Mouse (Mus musculus) spleen, postnatal 4 days (tissue): Measurements from ENCODE around the gene Chil1.

Experiments
- DNase-seq, 2 experiments: peaks; one replicate each; pipeline ENCODE4 v3.0.0; 2022; ENCODE audit warnings: low spot score in 2 of 2

Chil1 gene

DNA sequence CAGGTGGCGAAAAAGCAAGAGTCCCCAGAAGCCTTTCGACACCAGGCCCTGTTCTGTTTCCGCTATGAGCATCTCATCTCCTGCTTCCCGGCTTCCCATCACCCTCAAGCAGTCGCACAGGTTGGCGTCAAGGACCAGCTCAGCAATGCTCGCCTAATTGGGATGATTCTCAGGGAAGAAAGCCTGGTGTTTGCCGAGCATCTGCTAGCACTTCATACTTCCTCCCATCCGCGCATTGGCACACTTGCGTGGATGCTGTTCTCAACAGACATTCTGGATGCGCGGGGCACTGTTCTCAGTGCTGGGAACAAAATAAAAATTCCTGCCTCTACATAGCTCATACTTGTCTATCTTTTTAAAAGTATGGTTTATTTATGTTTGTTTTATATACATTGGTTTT lies 22.3 kb downstream of the Chil1 start:
- no peak for DNase-seq

DNA sequence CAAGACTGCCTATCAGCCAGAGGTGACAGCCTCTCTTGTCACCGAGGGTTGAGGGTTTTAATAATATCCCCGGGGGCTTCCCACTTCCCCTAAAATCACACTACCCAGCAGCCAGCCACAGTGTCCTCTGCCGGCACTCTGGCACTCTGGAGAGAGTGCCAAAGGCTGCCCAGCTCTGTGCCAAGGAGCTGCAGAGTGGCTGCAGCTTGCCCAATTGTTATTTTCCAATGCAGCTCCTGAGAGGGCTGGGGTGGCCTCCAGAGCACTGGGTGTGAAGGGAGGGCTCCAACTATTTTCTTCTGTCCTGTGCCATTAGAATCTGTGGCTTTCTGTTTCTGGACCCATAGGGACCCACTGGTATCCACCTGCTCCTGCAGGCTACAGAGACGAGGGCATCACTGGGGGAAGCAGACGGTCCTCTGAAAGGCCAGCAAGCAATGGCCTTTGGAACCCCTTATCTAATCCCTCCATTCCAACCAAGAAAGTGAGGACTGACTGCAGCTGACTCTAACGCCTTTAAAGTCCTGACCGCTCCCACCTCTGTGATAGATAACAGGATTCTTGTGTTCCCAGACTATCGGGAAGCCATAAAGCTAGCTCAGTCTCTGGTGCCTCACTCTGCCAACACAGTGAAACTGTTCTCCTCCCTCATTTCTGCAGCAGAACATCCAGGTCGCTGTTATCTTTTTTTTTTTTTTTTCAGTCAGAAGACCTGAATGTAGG lies 23.5 kb downstream of the Chil1 start:
- DNase-seq: no peak

DNA sequence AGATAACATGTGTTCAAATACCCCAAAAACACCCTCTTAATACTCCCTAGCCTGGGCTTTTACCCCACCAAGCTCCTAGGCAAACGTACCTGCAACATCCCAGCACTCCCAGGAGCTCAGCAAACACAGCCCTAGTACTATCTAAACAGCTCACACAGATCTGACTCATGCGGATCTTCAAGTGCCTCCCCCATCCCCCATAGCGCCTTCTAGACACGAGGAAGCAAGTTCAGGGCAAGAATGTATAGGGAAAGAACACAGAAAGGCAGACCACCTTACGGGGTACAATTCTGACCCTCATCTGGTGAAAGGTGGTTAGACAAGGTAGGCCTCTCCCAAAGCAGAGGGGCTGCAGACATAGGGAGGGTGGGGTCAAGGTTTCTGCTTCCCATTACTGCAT lies 24.1 kb downstream of the Chil1 start:
- no peak for DNase-seq

DNA sequence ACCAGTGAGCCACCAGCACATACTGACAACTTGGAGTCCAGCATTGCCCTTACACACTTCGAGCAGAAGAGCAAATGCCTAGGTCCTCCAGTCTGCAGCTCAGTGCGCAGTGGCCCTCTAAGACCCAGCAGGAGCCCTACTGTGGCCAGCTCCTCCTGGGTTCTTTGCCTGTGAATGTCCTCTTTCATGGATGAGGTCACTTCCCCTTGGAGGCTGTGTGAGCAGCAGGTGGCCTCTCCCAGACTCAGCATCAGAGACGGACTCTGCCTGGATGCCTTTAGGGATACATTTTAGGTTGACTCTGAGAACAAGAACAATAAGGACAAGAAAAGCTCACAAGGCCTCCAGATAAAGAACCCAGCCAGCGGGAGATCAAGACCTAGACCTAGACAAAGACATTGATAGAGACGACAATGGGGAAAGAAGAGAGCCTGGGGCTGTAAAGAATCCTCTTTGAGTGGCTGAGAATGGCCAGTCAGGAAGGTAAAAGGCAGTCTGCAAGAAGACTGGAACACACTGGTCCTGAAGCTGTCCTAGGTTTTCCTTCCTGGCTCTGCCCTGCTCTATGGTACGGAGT lies 28.3 kb downstream of the Chil1 start:
- no peak for DNase-seq

DNA sequence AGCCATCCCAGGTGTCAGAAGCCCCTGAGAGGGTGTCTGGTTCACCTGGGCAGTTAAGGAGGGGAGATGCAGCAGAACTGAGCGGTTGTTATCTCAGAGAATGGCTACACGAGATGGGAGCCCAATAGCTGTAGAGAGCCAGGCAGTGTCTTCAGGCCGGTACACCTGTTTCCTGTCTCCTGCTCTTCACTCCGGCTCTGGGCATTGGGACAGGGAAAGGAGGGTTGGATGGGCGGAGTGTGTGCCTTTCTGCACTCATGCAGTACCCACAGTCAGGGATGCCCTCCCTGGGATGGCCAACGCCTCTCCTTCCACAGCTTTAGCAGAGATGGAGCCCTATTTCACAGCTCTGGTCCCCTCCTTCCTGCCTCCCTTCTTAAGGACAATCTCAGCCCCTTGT lies 29.1 kb downstream of the Chil1 start:
- no peak for DNase-seq

DNA sequence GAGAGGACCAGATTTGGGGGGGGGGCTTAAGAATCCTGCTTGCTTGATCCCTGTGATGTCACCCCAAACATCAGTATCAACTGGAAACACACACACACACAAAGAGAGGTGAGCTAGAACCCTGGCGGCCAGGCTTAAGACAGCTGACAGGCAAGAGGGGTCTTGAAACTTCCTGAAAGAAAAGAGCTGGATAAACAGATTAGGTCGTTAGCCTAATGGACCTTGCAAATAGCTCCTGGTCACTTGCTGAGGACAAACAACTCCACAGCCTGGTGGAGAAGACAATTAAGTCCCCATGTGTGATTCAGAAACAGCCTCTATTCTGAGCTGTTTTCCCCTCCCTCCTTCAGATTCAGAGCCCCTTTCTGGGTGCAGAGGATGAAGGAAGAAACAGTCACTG lies 29.7 kb downstream of the Chil1 start:
- no peak for DNase-seq

DNA sequence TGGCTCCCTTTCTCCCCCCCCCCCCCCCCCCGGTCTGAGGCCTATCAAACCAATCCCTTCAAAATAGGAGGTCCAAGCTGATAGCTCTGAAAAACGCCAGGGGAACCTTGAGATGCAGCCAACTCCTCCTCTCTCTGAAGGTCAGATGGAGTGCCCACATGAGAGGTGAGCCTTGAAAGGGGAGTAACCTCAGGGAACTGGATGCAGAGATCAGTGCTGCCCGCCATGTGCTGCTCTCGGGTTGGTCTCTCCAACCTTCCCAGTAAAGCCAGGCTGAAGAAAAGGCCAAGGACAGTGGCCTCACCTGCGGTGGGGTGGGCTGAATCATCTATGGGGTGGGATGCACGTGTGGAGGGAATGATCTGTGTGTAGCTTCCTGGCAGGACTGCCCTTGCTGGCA lies 30.4 kb downstream of the Chil1 start:
- no peak for DNase-seq

DNA sequence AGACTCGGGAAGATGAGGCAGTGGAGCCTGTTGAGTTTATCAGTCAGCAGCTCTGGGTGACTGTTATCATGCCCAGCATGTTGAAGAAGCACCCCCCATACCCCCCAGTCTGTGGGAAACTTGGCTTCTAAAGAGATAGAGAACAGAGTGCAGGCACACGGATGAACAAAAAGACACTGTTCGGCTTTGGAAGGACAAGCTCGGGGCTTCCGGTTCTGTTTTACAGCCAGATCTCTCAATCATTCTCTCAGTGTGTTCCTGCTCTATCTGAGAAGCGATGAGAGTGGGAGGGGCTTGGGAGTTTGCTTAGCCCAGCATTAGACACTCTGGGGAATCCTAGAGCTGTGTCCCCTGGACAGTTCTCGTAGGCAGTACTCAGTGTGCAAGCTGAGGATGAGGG lies 31.4 kb downstream of the Chil1 start:
- DNase-seq: no peak

DNA sequence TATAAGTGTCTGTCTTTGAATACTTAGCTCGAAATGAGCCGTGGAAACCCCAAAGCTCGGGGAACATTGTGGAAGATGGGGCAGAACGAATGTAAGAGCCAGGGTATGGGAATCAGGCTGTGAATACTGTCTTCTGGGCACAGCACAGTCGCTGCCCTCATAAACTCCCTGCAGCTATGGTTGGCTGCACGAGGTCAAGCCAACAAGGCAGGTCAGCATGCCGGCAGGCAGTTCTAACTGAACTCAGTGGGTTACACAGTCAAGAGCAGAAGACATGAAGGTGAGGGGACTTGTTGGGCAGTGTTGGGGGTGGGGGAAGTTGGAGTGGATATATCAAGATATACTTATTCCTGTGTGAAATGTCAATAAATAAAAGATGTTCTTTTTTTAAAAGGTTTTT lies 33.1 kb downstream of the Chil1 start:
- no peak for DNase-seq

DNA sequence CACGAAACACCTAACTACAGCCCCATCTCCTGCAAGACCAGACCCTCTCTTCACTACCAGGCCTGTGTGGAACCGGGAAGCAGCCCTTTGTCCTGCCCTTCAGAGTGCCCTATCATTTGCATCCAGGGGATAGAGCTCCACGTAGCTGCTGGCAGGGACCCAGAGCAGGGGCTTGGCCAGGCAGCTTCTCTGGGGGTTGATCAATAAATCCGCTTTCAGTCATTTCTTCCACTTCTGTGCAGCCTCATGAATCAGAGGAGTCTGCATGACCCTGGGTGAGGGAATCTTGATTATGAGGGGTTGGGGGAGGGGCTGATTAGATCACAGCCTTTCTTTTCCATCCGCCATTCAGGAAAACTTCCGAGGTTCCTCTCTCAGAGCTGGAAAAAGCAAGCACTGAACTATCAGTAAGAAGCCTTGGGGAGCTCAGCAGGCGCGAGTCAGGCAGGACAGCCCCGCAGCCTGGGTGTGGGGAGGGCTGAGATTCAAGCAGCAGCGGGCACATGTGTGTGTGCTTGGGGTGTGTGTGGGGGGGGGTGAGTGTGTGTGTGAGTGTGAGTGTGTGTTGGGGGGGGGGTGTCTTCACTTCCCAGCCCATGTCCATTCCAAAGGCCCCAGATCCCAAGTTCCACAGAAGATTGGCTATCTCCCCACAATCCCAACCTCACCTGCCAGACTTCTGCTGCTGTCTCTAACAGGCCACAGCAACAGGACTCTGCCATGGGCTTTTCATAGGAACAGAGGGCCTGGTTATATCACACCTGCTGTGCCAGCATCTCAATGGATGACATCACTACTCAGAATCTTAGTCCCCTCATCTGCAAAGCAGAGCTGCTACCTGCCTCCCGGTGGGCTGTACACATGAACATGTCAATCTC lies 34.0 kb downstream of the Chil1 start:
- DNase-seq: no peak

DNA sequence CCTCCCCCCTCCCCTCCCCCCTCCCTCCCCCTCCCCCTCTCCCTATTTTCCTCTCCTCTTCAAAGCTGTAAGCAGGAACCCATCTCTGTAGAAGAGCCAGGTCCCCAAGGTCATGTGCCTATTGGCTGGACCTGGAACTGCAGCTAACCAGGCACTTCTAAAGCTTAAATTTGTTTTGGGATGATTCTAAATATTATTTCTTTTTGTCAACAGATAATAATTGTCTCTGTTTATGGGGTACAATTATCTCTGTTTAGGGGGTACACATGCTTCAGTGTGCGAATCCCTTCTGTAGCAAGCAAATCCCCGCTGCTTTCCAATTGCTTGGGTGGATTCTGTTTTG lies 34.6 kb downstream of the Chil1 start:
- DNase-seq: no peak

DNA sequence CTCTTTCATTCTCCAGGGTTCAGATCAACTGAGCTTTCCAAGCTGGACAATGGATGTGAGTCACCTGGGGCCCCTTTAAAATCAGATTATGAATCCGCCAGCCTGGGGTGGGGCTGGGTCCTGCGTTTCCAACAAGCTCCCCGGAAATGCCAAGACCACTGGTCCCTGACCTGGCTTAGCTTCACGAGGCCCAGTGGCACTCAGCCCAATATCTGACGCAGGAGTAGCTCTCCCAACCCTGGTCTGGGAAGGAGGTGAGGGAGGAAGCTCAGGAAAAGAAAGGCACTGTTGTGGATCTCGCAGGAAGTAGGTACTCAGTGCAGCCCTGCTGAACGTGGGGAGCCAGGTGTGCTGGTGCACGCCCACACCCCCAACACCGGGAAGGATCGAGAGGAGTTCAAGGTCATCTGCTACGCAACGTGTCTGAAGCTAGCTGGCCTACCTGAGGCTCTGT lies 35.1 kb downstream of the Chil1 start:
- no peak for DNase-seq

DNA sequence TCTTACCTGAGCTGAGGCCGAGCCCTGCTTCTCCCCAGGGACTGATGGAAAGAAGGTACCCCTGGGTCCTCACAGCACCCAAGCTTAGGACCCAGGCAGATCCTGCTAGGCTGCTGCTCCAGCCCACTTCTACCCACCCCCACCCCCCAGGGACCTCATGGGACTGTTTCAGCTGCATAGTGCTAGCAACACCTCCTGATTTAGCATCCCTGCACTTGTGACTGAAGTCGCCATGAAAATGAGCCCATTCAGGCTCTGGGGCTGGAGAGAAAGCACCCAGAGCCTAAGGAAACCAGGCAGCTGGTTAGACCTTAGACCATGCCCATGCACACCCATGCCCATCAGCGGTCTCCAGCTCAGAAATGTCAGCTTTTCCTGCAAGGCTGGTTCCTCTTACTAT lies 36.0 kb downstream of the Chil1 start:
- DNase-seq: no peak

DNA sequence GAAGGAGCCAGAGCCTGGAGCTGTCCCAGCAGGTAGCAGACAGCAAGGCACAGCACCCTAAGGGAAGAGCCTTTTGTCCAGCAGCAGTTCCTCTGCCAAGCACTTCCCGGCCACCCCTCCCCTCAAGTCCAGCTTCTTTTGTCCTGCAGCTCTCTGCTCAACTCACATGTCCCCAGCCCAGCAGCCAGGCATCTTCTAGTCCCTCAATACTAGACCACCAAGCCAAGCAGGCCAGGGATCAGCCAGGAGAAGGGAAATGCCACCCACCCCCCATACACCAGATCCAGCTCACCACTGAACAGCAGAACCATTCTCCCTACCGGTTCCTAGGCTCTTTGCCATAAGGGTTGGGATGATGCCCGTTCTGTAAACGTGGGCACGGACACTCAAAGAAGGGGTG lies 37.6 kb downstream of the Chil1 start:
- no peak for DNase-seq

DNA sequence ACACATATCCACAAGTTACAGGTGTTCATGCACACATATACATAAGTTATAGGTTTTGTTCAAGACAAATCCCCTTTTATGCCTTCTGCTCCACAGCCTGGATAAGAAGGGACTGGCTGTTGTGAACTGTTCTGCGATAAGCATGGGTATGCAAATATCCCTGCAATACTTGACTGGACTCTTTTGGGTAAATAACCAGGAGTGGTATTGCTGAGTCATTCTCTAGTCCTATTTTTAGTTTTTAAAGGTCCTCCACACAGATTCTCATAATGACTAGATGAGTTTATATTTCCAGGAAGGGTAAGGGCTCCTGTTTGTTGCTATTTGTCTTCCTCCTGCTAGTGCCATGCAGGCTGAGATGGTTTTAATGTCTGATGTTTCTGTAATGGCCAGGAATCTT lies 39.2 kb downstream of the Chil1 start:
- DNase-seq: no peak

DNA sequence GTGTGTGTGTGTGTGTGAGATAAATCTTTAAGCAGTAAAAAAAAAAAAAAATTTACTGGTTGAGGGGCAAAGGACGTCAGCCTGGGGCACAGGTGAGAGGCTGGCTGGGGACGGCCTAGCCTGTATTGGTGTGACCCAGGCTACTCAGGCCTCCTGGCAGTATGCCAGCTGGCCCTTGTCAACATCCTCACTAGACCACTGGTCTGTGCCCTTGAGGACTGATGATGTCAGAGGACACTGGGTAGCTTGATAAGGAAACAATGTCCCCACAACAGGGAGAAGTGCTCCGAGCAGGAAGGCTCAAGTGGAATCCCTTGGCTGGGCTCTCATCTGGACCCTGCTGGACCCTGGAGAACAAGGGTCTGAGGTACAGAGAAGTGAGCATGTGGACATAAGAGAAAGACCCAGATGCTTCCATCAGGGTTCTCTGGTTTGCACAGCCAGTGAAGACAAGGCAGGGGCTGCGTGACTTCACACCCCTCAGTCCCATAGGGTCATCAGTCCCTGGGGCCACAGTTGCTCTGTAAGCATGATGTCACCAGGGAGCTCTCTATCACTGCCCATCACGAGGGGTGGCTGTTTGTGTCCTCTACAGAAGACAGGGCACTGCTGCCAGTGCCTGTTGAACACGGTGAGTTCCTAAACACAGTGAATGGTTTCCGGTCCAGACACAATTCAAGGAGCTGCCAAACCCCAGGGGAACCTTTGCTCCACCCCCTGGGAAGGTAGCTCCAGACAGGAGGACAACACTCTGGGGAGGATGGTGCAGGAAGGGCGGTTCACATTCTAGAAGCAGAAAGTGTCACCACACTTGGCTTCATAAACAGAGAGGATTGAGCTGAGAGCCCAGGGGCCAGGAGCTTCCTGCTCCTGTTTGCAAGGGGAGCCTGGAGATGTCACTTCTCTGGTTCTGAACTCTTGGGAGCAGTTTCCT lies 40.4 kb downstream of the Chil1 start:
- no peak for DNase-seq

DNA sequence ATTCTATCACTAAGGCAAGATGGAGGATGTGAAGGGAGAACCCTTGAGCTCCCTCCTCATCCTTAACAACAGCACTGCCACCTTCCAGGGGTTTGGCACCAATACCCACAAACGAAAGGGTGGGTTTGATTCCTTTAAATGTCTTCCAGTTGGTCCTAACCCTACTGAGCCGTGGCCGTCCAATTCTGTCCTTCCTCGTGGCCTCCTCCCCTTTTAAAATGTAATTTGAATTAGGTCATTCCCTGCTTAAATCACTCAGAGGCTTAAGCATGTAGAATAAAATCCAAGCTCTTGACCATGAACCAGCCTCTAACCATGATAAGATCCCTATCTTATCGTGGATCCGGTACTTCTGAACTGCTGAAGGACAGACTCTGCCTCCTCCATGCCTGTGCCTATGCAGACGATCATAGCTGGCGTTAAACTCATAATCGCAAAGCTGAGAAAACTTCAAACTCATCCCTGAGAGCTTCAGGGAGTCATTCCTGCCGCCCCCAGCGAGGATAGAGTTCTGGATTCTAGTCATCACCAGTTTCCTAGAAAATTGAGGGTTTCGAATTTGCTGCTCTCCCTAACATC lies 42.8 kb downstream of the Chil1 start:
- no peak for DNase-seq

DNA sequence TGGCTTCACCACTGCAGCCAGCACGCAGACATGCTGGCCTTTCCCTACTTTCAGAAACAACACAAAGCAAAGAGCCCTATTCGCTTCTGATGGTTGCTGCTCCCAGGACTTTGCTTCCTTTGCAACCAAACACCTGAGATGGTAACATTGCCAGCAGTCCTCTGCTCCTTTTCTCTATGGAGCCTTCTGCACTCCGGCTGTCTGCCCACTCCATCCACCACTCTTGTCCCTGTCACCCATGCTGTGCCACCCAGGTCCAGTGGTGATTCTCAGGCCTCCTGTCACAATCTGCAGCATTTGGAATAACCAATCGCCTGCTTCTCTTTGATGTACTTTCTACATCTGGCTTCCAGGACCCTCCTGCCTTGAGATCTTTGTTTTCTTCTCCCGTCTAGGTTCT lies 43.4 kb downstream of the Chil1 start:
- DNase-seq: no peak

DNA sequence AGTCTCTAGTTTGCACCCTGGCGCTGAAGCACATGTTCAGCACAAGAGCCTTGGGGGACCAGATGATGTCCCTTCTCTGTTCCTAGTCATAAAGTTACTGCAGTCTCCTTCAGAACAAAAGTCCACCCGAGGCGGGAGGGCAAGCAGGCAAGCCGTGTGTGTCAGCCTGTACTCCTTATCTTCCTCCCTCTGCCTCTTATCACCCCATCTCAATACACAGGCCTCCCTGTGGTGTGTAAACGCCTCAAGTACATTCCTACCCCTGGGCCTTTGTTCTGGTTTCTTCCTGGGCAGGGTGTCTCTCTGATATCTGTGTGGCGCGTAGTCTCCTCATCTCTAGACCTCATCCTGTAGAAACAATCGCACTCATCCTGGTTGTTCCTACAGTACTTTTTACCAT lies 44.8 kb downstream of the Chil1 start:
- DNase-seq: no peak

DNA sequence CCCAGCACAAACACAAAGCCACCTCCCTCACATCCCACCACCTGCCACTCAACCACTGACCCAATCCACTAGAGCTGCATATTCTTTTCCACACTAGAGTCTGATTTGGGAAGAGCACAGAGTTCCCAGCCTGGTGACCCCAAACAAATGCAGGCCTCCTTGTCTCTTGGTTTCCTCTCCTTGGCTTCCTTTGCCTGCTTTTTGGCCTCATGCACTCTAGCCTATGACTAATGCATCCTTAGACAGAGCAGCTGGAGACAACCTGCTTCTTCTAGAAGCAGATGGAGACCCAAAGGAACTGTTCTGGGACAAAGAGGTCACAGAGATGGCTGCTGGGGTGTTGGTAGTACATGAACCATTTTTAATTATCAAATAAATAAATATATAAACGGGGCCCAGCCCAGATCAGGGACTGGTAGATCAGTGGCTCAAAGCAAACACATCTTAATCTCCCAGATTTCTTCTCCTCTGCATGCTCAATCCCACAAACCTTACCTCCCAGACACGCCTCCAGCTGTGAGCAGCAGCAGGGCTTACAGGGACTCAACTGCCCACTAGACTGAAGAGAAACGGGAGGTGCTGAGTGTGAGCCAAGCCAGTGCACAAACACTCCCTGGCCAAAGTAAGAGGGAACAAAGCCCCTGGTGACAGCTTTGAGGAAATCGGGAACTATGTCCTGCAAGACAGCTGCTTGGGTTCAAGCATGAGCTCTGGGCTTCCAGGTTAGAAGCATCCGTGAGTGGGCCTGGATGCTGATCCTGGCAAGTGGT lies 48.0 kb downstream of the Chil1 start:
- no peak for DNase-seq
